Mouse (Mus musculus) heart, postnatal 0 days (tissue): Measurements from ENCODE around the gene Pagr1a.

Experiments used
- CTCF ChIP-seq: IDR thresholded peaks from 2 replicates; pipeline ENCODE4 v1.5.1; 2016; ENCODE audit warnings: antibody characterized with exemption, control low read depth, low read depth
- EP300 ChIP-seq: IDR thresholded peaks from 2 replicates; pipeline ENCODE4 v1.6.1; 2016; ENCODE audit warnings: antibody characterized with exemption, low read depth

DNA sequence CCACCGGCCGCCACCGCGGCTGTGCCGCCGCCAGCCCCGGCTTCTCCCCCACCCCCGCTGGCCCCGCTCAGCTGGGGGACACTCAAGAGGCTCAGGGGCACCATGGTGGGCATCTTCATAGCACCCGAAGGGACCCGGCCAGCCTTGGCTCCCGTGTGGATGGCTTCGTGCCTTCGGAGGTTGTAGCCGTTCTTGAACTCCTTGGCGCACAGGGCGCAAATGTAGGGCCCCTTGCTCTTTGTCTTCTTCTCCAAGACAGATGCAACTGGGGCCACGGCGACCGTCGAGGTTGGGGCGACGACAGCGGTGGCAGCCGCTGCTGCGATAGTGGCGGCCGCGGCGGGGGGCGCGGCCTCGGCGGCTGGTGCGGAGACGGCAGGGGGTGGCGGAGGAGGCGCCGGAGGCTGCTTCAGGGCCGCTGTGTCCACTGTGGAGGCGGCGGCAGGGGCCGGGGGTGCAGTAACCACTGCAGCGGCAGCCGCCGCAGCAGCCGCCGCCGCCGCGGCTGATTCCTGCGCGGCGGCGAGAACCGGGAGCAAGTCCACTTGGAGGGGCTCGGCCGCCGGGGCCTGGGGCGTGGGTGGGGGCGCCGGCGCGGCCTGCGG is 8.5 kb upstream of the Pagr1a start:
- TF ChIP-seq CTCF (no peak), EP300 (no peak)
